Mouse (Mus musculus) neural tube, embryonic 14.5 days (tissue): ENCODE results near the gene Kcnab2. TPM values are rescaled to one million over a fixed set of nuclear protein-coding genes. Genes with fewer than 3 reads are reported as not detected.

Source experiments
- ATAC-seq: fragments of 200-750 bp; cut with Nextera tagmentation; 2 replicates; pipeline ENCODE4 v1.8.0; 2017; ENCODE audit warnings: low read depth, mild to moderate bottlenecking, moderate TSS enrichment, moderate library complexity
- H3K27ac ChIP-seq: fragments of 300-500 bp; sonication (generic); 2 replicates; pipeline ENCODE4 v1.5.1; 2014; ENCODE audit warnings: low read depth, mild to moderate bottlenecking, control low read depth, low read length, moderate library complexity, mixed read lengths
- H3K27me3 ChIP-seq: fragments of 300-500 bp; sonication (generic); 2 replicates; pipeline ENCODE4 v1.6.1; 2014; ENCODE audit warnings: low read length; ENCODE audit not compliant: control insufficient read depth, insufficient read depth
- H3K36me3 ChIP-seq: fragments of 300-500 bp; sonication (generic); 2 replicates; pipeline ENCODE4 v1.6.1; 2014; ENCODE audit warnings: low read length, mixed read lengths; ENCODE audit not compliant: control insufficient read depth, insufficient read depth
- H3K4me1 ChIP-seq: fragments of 300-500 bp; sonication (generic); 2 replicates; pipeline ENCODE4 v1.6.1; 2014; ENCODE audit warnings: low read length; ENCODE audit not compliant: control insufficient read depth, insufficient read depth
- H3K4me2 ChIP-seq: fragments of 300-500 bp; sonication (generic); 2 replicates; pipeline ENCODE4 v1.6.1; 2014; ENCODE audit warnings: mild to moderate bottlenecking, low read depth, low read length, control low read depth
- H3K4me3 ChIP-seq: fragments of 300-500 bp; sonication (generic); 2 replicates; pipeline ENCODE4 v1.5.1; 2014; ENCODE audit warnings: low read depth, low read length, control low read depth, mixed read lengths
- H3K9ac ChIP-seq: fragments of 300-500 bp; sonication (generic); replicated peaks from 2 replicates; pipeline ENCODE4 v1.6.1; 2014; ENCODE audit warnings: low read depth, mild to moderate bottlenecking, control low read depth, low read length, mixed read lengths
- H3K9me3 ChIP-seq: fragments of 300-500 bp; sonication (generic); 2 replicates; pipeline ENCODE4 v1.6.1; 2016; ENCODE audit warnings: low read length; ENCODE audit not compliant: control insufficient read depth
- WGBS: fragments of 180-500 bp; shearing (Covaris S2); extraction: QIAGEN DNeasy Blood & Tissue Kit; methylation state at CpG from one replicate; pipeline ENCODE4 v1.1.7; 2014; 5-methylcytosine and 5-hydroxymethylcytosine counted together
- polyA plus RNA-seq: library from polyadenylated mRNA; unstranded; fragments of >200 nt; fragmentation: Nextera tagmentation; extraction: Ambion mirVana; gene quantifications from 2 replicates; pipeline ENCODE4 v1.2.1, GENCODE M21; 2014

The Kcnab2 gene
- polyA plus RNA-seq, 1 experiment from 2014 or later, result 18.3 TPM

- no peak overlapping the region for H3K4me3 ChIP-seq
- H3K27ac ChIP-seq, result no peak overlapping the region
- H3K9ac ChIP-seq, result no peak overlapping the region
- H3K9me3 ChIP-seq, result no peaks in the 10 kb centered on the region
- H3K27me3 ChIP-seq, result peaks cover 3% of the 10 kb centered on the region; the same call in 1 of the 2 replicates
- WGBS, result 64% methylated on average over 14 of the region's 14 CpGs
- no peak for ATAC-seq
- no peak overlapping the region for H3K4me2 ChIP-seq
- peaks cover 32% of the 10 kb centered on the region for H3K4me1 ChIP-seq
- no peaks in the 10 kb centered on the region; the same call in 1 of the 2 replicates for H3K36me3 ChIP-seq
Measured at GRCm38 (mm10) chr4:152353886-152354637, 123.6 kb downstream of the Kcnab2 start.

- no peak overlapping the region for H3K4me2 ChIP-seq
- 0 out of 2 replicates have a peak, but pooled peaks have one; percentile 47 for ATAC-seq
Measured at GRCm38 (mm10) chr4:152351422-152352305, 126.0 kb downstream of the Kcnab2 start.

GRCm38 (mm10) chr4:152350722-152351421 lies 126.8 kb downstream of the Kcnab2 start:
- peak overlapping the region; percentile 66; the same call in 1 of the 2 replicates for H3K27ac ChIP-seq
- no peaks in the 10 kb centered on the region for H3K27me3 ChIP-seq
- no peaks in the 10 kb centered on the region for H3K9me3 ChIP-seq
- WGBS, result 14% methylated on average over 8 of the region's 8 CpGs
- H3K9ac ChIP-seq, result no peak overlapping the region
- H3K4me3 ChIP-seq, result no peak overlapping the region
- no peaks in the 10 kb centered on the region; the same call in 1 of the 2 replicates for H3K36me3 ChIP-seq
- no peak overlapping the region for H3K4me2 ChIP-seq
- ATAC-seq, result no peak
- H3K4me1 ChIP-seq, result peaks cover 32% of the 10 kb centered on the region

More at GRCm38 (mm10) chr4:152351422-152352305, 126.0 kb downstream of the Kcnab2 start:
- Histone ChIP-seq H3K27me3 (no peaks in the 10 kb centered on the region), H3K4me1 (peaks cover 32% of the 10 kb centered on the region), H3K4me3 (no peak overlapping the region), H3K36me3 (no peaks in the 10 kb centered on the region; the same call in 1 of the 2 replicates), H3K27ac (no peak overlapping the region; the same call in 1 of the 2 replicates), H3K9ac (no peak overlapping the region), H3K9me3 (no peaks in the 10 kb centered on the region)
- 15% methylated on average over 14 of the region's 14 CpGs for WGBS

- Histone ChIP-seq H3K4me3 (peak overlapping the region; percentile 7; the same call in 1 of the 2 replicates), H3K9ac (peak overlapping the region; percentile 37; the same call in 1 of the 2 replicates), H3K27ac (peak overlapping the region; percentile 88), H3K27me3 (no peaks in the 10 kb centered on the region), H3K36me3 (no peaks in the 10 kb centered on the region; the same call in 1 of the 2 replicates), H3K9me3 (no peaks in the 10 kb centered on the region), H3K4me1 (peaks cover 32% of the 10 kb centered on the region), H3K4me2 (peak overlapping the region; percentile 43)
- ATAC-seq, result peak; percentile 74
- 5% methylated on average over 17 of the region's 17 CpGs for WGBS
Measured at GRCm38 (mm10) chr4:152349837-152350381, 127.8 kb downstream of the Kcnab2 start.

- H3K4me2 ChIP-seq, result no peak overlapping the region
- H3K4me1 ChIP-seq, result peaks cover 16% of the 10 kb centered on the region
- 57% methylated on average over 7 of the region's 7 CpGs for WGBS
- ATAC-seq, result no peak
- H3K27me3 ChIP-seq, result no peaks in the 10 kb centered on the region
- H3K4me3 ChIP-seq, result no peak overlapping the region
- no peaks in the 10 kb centered on the region for H3K9me3 ChIP-seq
- no peak overlapping the region for H3K9ac ChIP-seq
- no peak overlapping the region for H3K27ac ChIP-seq
- no peaks in the 10 kb centered on the region for H3K36me3 ChIP-seq
Measured at GRCm38 (mm10) chr4:152345120-152345889, 132.4 kb downstream of the Kcnab2 start.

GRCm38 (mm10) chr4:152344651-152345050 lies 133.0 kb downstream of the Kcnab2 start:
- Histone ChIP-seq H3K36me3 (no peaks in the 10 kb centered on the region), H3K9me3 (no peaks in the 10 kb centered on the region), H3K4me1 (peaks cover 15% of the 10 kb centered on the region), H3K4me2 (no peak overlapping the region), H3K9ac (no peak overlapping the region), H3K4me3 (no peak overlapping the region), H3K27me3 (no peaks in the 10 kb centered on the region), H3K27ac (no peak overlapping the region)
- no peak for ATAC-seq
- 75% methylated on average over 7 of the region's 7 CpGs for WGBS

GRCm38 (mm10) chr4:152343296-152343695 lies 134.4 kb downstream of the Kcnab2 start:
- Histone ChIP-seq H3K9me3 (no peaks in the 10 kb centered on the region), H3K9ac (no peak overlapping the region), H3K36me3 (no peaks in the 10 kb centered on the region), H3K4me1 (peaks cover 10% of the 10 kb centered on the region), H3K27me3 (no peaks in the 10 kb centered on the region; the same call in 1 of the 2 replicates), H3K4me2 (no peak overlapping the region), H3K27ac (no peak overlapping the region), H3K4me3 (no peak overlapping the region)
- WGBS, result 13% methylated on average over 5 of the region's 5 CpGs
- ATAC-seq, result no peak
